Mouse (Mus musculus) lung, postnatal 0 days (tissue): Measurements from ENCODE around the gene Ccdc153.
A peak's percentile ranks its signal among the peaks of the same experiment; 100 is the strongest.

Source experiments
- CTCF ChIP-seq: IDR thresholded peaks from 2 replicates; pipeline ENCODE4 v1.5.1; 2016; ENCODE audit warnings: antibody characterized with exemption, mild to moderate bottlenecking
- EP300 ChIP-seq: IDR thresholded peaks from 2 replicates; pipeline ENCODE4 v1.6.1; 2016; ENCODE audit warnings: antibody characterized with exemption, mild to moderate bottlenecking, control low read depth

GRCm38 (mm10) chr9:44249181-44250146 is 9.0 kb downstream of the Ccdc153 start:
- TF ChIP-seq CTCF (peak; percentile 80), EP300 (no peak)
